Mouse (Mus musculus) limb, embryonic 11.5 days (tissue): Measurements from ENCODE around the gene Myl3. TPM values are rescaled to one million over a fixed set of nuclear protein-coding genes. Genes with fewer than 3 reads are reported as not detected.

Source experiments
- ATAC-seq: fragments of 200-750 bp; cut with Nextera tagmentation; 2 replicates; pipeline ENCODE4 v1.8.0; 2017; ENCODE audit warnings: low read depth; ENCODE audit not compliant: insufficient number of reproducible peaks, low FRiP score, low TSS enrichment
- DNase-seq: peaks from one replicate; pipeline ENCODE4 v3.0.0-alpha.2; 2015; ENCODE audit warnings: low spot score
- H3K27ac ChIP-seq: fragments of 300-500 bp; sonication (generic); replicated peaks from 2 replicates; pipeline ENCODE4 v1.5.1; 2014; ENCODE audit warnings: low read depth, mild to moderate bottlenecking, low read length
- H3K27me3 ChIP-seq: fragments of 300-500 bp; sonication (generic); 2 replicates; pipeline ENCODE4 v1.6.1; 2014; ENCODE audit warnings: mild to moderate bottlenecking, low read length, mixed read lengths; ENCODE audit not compliant: control insufficient read depth, insufficient read depth
- H3K36me3 ChIP-seq: fragments of 300-500 bp; sonication (generic); 2 replicates; pipeline ENCODE4 v1.6.1; 2014; ENCODE audit warnings: mild to moderate bottlenecking, low read length, moderate library complexity, mixed read lengths; ENCODE audit not compliant: control insufficient read depth, insufficient read depth
- H3K4me1 ChIP-seq: fragments of 300-500 bp; sonication (generic); 2 replicates; pipeline ENCODE4 v1.6.1; 2014; ENCODE audit warnings: low read length, mixed read lengths; ENCODE audit not compliant: control insufficient read depth, insufficient read depth
- H3K4me2 ChIP-seq: fragments of 300-500 bp; sonication (generic); 2 replicates; pipeline ENCODE4 v1.6.1; 2014; ENCODE audit warnings: low read depth, mild to moderate bottlenecking, moderate library complexity; ENCODE audit not compliant: severe bottlenecking
- H3K4me3 ChIP-seq: fragments of 300-500 bp; sonication (generic); 2 replicates; pipeline ENCODE4 v1.5.1; 2014; ENCODE audit warnings: low read depth, low read length
- H3K9ac ChIP-seq: fragments of 300-500 bp; sonication (generic); 2 replicates; pipeline ENCODE4 v1.6.1; 2014; ENCODE audit warnings: mild to moderate bottlenecking, low read length
- H3K9me3 ChIP-seq: fragments of 300-500 bp; sonication (generic); 2 replicates; pipeline ENCODE4 v1.6.1; 2016; ENCODE audit warnings: low read length; ENCODE audit not compliant: control insufficient read depth
- WGBS: fragments of 180-500 bp; shearing (Covaris S2); extraction: QIAGEN DNeasy Blood & Tissue Kit; methylation state at CpG from one replicate; pipeline ENCODE4 v1.1.7; 2014; 5-methylcytosine and 5-hydroxymethylcytosine counted together
- polyA plus RNA-seq: library from polyadenylated mRNA; unstranded; fragments of >200 nt; fragmentation: Nextera tagmentation; extraction: Ambion mirVana; gene quantifications from 2 replicates; pipeline ENCODE4 v1.2.1, GENCODE M21; 2014

The Myl3 gene
- polyA plus RNA-seq, 1 experiment from 2014 or later: 1.8 TPM

- no peak overlapping the region for H3K9ac ChIP-seq
- H3K27ac ChIP-seq: no peak overlapping the region
- no peaks in the 10 kb centered on the region for H3K9me3 ChIP-seq
- ATAC-seq: no peak
- WGBS: 86% methylated on average over 5 of the region's 5 CpGs
- H3K4me3 ChIP-seq: no peak overlapping the region
- no peaks in the 10 kb centered on the region for H3K27me3 ChIP-seq
- no peak for DNase-seq
- H3K4me2 ChIP-seq: no peak overlapping the region
- 0 out of 2 replicates have a peak, but pooled peaks cover 2% of the 10 kb centered on the region for H3K4me1 ChIP-seq
- no peaks in the 10 kb centered on the region; the same call in 1 of the 2 replicates for H3K36me3 ChIP-seq
These were observed 34.9 kb upstream of the Myl3 start for GRCm38 (mm10) chr9:110706784-110707183.

- no peak overlapping the region for H3K27ac ChIP-seq
These were observed 31.9 kb upstream of the Myl3 start for GRCm38 (mm10) chr9:110709640-110710258.

GRCm38 (mm10) chr9:110711532-110711931 lies 30.1 kb upstream of the Myl3 start:
- H3K36me3 ChIP-seq: no peaks in the 10 kb centered on the region; the same call in 1 of the 2 replicates
- H3K4me1 ChIP-seq: 0 out of 2 replicates have a peak, but pooled peaks cover 2% of the 10 kb centered on the region
- H3K27ac ChIP-seq: no peak overlapping the region
- no peak overlapping the region for H3K4me3 ChIP-seq
- no peaks in the 10 kb centered on the region for H3K27me3 ChIP-seq
- ATAC-seq: no peak
- 94% methylated on average over 1 of the region's 1 CpGs for WGBS
- DNase-seq: no peak
- H3K9me3 ChIP-seq: no peaks in the 10 kb centered on the region
- H3K9ac ChIP-seq: no peak overlapping the region
- no peak overlapping the region for H3K4me2 ChIP-seq

More at GRCm38 (mm10) chr9:110709640-110710258, 31.9 kb upstream of the Myl3 start:
- peak; percentile 79 for DNase-seq
- Histone ChIP-seq H3K9ac (no peak overlapping the region), H3K4me3 (no peak overlapping the region), H3K36me3 (no peaks in the 10 kb centered on the region; the same call in 1 of the 2 replicates), H3K9me3 (no peaks in the 10 kb centered on the region), H3K4me1 (0 out of 2 replicates have a peak, but pooled peaks cover 2% of the 10 kb centered on the region), H3K27me3 (no peaks in the 10 kb centered on the region), H3K4me2 (no peak overlapping the region)
- 40% methylated on average over 5 of the region's 5 CpGs for WGBS
- ATAC-seq: peak; percentile 71

GRCm38 (mm10) chr9:110711996-110712395 lies 29.7 kb upstream of the Myl3 start:
- DNase-seq (no peak), ATAC-seq (no peak)
- WGBS: 90% methylated on average over 6 of the region's 6 CpGs
- Histone ChIP-seq H3K4me2 (no peak overlapping the region), H3K9me3 (no peaks in the 10 kb centered on the region), H3K27ac (no peak overlapping the region), H3K9ac (no peak overlapping the region), H3K4me1 (0 out of 2 replicates have a peak, but pooled peaks cover 2% of the 10 kb centered on the region), H3K4me3 (no peak overlapping the region), H3K36me3 (no peaks in the 10 kb centered on the region; the same call in 1 of the 2 replicates), H3K27me3 (no peaks in the 10 kb centered on the region)

- H3K27me3 ChIP-seq: no peaks in the 10 kb centered on the region
- 90% methylated on average over 4 of the region's 4 CpGs for WGBS
- H3K4me2 ChIP-seq: no peak overlapping the region
- H3K9ac ChIP-seq: no peak overlapping the region
- DNase-seq: no peak
- no peaks in the 10 kb centered on the region for H3K9me3 ChIP-seq
- no peak overlapping the region for H3K4me3 ChIP-seq
- no peak overlapping the region for H3K27ac ChIP-seq
- H3K36me3 ChIP-seq: no peaks in the 10 kb centered on the region; the same call in none of the 2 replicates
- H3K4me1 ChIP-seq: 0 out of 2 replicates have a peak, but pooled peaks cover 2% of the 10 kb centered on the region
- no peak for ATAC-seq
These were observed 29.1 kb upstream of the Myl3 start for GRCm38 (mm10) chr9:110712545-110712944.

- ATAC-seq (no peak), DNase-seq (no peak)
- H3K4me1 ChIP-seq: 0 out of 2 replicates have a peak, but pooled peaks cover 2% of the 10 kb centered on the region
- H3K9me3 ChIP-seq: no peaks in the 10 kb centered on the region
- no peak overlapping the region for H3K27ac ChIP-seq
- no peak overlapping the region for H3K9ac ChIP-seq
- 69% methylated on average over 1 of the region's 1 CpGs for WGBS
- H3K36me3 ChIP-seq: no peaks in the 10 kb centered on the region; the same call in none of the 2 replicates
- no peak overlapping the region for H3K4me2 ChIP-seq
- no peak overlapping the region for H3K4me3 ChIP-seq
- no peaks in the 10 kb centered on the region for H3K27me3 ChIP-seq
These were observed 28.3 kb upstream of the Myl3 start for GRCm38 (mm10) chr9:110713389-110713788.

- Histone ChIP-seq H3K9ac (no peak overlapping the region), H3K9me3 (no peaks in the 10 kb centered on the region), H3K27me3 (no peaks in the 10 kb centered on the region), H3K4me2 (no peak overlapping the region), H3K4me3 (no peak overlapping the region), H3K4me1 (no peaks in the 10 kb centered on the region; the same call in 1 of the 2 replicates), H3K27ac (no peak overlapping the region), H3K36me3 (no peaks in the 10 kb centered on the region; the same call in 1 of the 2 replicates)
- WGBS: 41% methylated on average over 1 of the region's 1 CpGs
- ATAC-seq (no peak), DNase-seq (no peak)
These were observed 26.2 kb upstream of the Myl3 start for GRCm38 (mm10) chr9:110715426-110715825.

- no peak overlapping the region for H3K4me3 ChIP-seq
- 25% methylated on average over 4 of the region's 4 CpGs for WGBS
These were observed 24.9 kb upstream of the Myl3 start for GRCm38 (mm10) chr9:110716775-110717174.

More at GRCm38 (mm10) chr9:110716775-110717174, 24.9 kb upstream of the Myl3 start:
- DNase-seq (peak; percentile 76), ATAC-seq (peak; percentile 38)
- H3K27me3 ChIP-seq: no peaks in the 10 kb centered on the region
- no peak overlapping the region for H3K27ac ChIP-seq
- no peaks in the 10 kb centered on the region; the same call in 1 of the 2 replicates for H3K36me3 ChIP-seq
- no peak overlapping the region for H3K9ac ChIP-seq
- H3K4me2 ChIP-seq: no peak overlapping the region
- H3K9me3 ChIP-seq: no peaks in the 10 kb centered on the region
- H3K4me1 ChIP-seq: no peaks in the 10 kb centered on the region; the same call in 1 of the 2 replicates
